Mouse (Mus musculus): ENCODE results near the gene Ints7.
A peak's percentile ranks its signal among the peaks of the same experiment; 100 is the strongest.

The Ints7 gene

DNA sequence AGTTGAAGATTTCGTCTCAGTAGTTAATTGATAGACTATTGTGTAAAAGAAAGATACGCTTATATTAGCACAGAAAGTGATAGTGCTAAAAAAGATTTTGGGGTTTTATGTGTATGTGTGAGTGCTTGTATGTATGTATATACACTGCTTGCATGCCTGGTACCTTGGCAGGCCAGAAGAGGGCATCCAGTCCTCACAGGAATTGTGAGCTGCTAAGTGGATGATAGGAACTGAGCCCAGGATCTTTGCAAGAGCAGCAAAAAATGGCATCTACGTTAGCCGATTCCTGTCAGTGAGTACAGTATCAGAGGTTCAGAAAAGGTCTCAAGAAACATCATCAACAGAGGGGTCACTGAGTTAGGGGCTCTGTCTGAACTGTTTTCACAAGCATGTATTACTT is 9.0 kb downstream of the Ints7 start:
- DNase-seq (ENCODE audit: low spot score in 2 of 2) = no peak

DNA sequence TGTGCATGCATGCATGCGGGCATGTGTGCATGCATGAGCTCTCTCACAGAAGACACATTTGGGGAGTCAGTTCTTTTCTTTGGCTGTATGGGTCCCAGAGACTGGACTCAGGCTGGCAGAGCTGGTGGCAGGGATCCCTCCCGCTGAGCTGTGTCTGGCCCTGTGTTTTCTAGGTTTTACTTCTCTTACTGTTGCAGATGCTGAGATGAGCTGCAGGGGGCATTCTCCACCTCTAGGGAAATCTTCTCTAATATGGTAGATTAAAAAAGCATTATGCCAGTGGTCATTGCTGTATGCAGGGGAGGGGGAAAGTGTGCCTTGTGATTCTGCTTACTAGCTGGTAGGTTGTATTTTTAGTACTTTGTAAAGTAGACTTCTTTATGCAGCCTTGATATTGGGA is 10.3 kb downstream of the Ints7 start:
- no peak for DNase-seq (ENCODE audit: low spot score in 2 of 2)

DNA sequence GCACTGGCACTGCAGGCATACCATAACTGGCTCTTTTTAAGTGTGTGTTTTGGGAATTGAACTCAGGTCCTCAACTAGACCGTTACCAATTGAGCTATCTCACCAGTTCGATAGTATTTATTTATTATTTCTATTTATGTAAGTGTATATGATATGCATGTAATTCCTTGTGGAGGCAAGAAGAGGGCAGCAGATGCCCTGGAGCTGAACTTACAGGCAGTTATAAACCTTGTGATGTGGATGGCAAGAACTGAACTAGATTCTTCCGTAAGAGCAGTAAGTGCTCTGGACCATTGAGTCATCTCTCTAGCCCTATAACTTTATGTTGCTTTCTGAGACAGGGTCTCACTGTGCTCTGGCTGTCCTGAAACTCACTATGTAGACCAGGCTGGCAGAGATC is 11.6 kb downstream of the Ints7 start:
- DNase-seq (ENCODE audit: low spot score in 2 of 2) = no peak

DNA sequence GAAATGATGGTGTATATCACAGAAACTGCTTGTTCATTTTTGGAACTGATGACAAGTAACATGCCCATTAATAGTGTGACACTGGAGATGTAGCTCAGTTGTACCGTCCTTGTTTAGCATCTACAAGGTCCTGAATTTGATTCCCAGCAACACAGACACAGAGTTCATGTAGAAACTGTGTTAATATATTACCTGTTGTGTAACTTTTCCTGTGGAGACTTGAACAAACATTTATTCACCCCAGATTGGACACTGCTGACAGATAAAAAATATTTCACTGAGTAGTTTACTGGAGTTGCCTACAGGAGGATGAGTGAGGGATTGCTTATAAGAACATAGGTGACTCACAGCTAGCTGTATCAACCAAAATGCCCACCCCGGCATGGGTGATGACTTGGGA is 13.3 kb downstream of the Ints7 start:
- no peak for DNase-seq (ENCODE audit: low spot score in 2 of 2)

DNA sequence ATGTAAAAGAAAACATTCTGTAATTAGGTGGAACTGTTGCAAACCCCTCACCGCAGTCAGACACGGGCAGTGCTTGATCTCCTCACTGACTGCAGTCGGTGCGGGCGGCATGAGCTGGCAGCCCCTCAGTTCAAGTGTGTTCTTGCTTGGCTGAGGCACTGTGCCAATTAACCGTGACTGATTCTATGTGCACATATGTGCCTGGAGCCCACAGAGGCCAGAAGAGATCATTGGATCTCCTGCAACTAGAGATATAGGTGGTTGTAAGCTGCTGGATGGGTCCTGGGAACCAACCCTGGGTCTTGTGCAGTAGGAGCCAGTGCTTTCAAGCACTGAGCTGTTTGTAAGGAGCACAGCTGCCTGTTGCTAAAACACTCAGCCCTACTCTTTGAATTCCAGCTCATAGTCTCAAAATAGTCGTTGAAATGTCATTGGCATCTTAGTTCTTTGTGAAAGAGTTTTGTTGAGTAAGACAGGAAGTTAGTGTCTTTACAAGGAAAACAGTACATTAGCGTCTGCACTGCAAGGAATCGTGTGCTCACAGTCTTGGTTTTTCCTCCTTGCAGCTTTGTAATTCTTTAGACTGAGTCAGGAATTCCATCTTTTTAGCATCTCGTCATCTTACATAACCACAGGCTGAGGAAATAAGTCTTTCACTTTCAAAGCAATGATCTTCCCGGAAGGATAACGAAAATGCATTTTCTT is 16.7 kb downstream of the Ints7 start:
- no peak for DNase-seq (ENCODE audit: low spot score in 2 of 2)

DNA sequence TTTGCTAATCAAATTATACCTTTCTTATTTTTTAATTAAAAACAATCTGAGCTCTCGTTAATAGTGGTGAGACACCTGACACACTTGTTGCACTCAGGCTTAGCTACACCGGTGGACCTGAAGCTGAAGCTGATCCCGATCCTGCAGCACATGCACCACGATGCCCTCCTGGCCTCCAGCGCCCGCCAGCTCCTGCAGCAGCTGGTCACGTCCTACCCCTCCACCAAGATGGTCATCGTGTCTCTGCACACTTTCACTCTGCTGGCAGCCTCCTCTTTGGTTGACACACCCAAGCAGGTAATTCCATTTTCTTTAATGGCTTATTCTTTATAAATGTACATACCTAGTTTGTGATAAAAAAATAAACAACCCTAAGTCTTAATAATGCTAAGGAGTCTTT is 20.6 kb downstream of the Ints7 start:
- no peak for DNase-seq (ENCODE audit: low spot score in 2 of 2)

DNA sequence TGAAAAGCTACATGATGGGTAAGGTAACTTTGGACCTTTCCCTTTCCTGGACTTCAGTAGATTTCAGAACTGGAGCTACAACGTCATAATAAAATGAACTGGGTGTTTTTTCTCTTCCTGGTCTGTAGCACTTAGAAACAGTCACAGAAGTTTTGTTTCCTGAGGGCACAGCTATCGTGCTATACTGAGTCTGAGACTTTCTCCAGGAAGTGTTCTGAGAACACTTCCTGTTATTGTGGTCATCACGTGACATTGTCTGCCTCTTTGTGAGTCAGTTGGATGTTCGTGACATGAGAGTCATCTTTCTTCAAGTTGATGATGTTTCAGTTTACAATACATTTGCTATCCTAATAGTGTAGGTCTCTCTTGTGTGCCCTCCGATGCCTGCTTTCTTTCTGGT is 23.8 kb downstream of the Ints7 start:
- DNase-seq (ENCODE audit: low spot score in 2 of 2) = peak; percentile 46 to 54

DNA sequence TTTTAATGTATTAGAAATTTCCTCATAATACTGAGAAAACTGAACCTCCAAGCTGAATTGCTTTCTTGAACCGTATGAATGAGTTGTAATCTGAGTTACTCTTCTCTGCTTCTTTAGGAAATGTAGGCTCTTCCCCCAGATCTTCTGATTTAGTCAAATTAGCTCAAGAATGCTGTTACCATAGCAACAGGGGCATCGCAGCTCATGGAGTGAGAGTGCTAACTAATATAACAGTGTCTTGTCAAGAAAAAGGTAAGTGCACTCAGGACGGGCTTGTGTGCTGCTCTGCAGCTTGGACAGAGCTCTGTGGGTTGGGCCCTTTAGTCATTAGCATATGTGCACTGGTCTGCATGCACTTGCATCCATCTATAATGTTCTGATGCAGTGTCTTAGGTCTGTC is 29.3 kb downstream of the Ints7 start:
- DNase-seq (ENCODE audit: low spot score in 2 of 2) = no peak

DNA sequence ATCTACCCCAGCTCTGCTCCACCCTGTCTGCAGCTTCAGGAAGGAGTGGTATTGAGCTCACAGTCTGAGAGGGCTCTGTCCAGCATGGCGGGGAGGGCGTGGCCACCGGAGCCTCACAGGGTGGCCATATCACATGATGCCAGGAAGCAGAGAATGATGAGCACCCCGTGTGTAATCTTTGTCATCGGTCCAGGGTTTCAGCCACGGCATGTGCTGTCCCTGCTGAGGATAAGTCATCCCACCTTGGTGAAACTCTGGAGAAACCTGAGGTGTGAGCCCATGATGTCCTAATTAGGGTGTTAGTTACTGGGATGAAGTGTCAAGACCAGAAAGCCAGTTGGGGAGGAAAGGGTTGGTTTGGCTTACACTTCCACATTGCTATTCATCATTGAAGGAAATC is 33.6 kb downstream of the Ints7 start:
- DNase-seq (ENCODE audit: low spot score in 2 of 2) = no peak

DNA sequence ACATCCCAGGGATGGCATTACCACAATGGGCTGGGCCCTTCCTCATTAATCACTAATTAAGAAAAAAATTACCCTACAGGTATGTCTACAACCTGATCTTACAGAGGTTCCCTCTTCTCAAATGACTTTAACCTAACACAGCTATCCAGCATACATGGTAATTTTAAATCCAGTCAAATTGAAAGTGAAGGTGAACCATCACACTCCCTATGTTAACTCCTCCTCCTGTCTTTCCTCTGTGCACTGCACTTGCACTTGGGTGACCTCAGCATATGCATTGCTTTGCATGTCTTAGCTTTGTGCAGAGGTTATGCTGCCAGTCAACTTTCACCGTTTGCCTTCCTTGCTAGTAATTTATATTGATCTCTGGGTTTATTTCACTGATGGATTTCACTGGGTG is 34.1 kb downstream of the Ints7 start:
- DNase-seq (ENCODE audit: low spot score in 2 of 2) = no peak

DNA sequence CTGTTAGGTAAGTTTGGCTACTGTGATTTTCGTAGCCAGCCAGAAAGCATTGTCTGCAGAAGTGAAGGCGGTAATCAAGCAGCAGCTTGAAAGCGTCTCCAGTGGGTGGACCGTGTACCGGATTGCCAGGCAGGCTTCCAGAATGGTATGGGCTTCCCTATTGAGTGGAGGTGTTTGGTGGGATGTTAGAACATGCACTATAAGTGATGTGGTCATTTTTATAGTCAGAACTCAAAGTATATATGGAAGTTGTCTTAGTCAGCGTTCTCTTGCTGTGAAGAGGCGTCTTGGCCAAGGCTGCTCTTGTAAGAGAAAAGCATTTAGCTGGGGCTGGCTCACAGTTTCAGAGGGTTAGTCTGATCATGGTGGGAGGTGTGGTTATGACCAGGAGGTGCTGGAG is 34.9 kb downstream of the Ints7 start:
- DNase-seq (ENCODE audit: low spot score in 2 of 2) = no peak

DNA sequence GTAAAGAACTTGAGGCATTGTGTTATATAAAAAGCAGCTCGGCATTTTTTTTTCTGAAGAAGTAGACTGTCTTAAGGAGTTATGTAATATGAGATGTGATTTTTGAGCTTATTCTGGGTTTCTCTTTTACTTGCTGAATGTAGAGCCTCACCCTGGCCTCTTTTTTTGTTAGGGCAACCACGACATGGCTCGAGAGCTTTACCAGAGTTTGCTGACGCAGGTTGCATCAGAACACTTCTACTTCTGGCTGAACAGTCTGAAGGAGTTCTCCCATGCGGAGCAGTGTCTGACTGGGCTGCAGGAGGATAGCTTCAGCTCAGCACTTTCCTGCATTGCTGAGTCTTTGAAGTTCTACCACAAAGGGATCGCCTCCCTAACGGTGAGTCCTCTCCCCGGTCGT is 36.2 kb downstream of the Ints7 start:
- no peak for DNase-seq (ENCODE audit: low spot score in 2 of 2)

DNA sequence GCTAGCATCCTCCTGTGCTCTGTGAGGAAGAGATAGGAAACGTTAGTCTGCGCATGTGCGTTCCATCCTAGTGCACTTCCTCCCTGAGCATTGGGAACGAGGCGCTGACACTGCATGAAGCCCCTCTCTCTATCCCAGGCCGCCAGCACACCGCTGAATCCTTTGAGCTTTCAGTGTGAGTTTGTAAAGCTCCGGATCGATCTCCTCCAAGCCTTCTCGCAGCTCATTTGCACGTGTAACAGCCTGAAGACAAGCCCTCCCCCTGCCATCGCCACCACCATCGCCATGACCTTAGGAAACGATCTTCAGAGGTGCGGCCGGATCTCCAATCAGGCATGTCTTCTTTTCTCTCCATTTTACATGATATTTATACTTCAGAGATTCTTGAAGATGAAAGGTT is 37.4 kb downstream of the Ints7 start:
- DNase-seq (ENCODE audit: low spot score in 2 of 2) = no peak

DNA sequence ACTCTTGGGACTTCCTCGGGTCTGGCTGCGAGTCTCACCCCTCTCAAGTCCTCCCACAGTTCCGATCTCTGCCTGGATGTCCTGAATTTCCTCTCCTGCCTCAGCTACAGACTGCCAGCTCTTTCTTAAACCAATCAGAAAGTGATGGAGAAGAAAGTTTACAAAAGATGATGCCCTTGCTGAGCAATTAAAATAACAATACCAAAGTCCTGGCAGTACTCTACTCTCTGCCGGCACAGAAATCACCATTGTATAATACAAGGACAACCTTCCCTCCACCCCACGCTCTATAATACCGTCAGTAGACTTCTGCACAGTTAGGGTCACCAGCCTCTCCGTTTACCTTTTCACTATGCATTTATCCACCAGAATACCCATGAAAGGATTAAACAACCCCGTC is 40.8 kb downstream of the Ints7 start:
- no peak for DNase-seq (ENCODE audit: low spot score in 2 of 2)

DNA sequence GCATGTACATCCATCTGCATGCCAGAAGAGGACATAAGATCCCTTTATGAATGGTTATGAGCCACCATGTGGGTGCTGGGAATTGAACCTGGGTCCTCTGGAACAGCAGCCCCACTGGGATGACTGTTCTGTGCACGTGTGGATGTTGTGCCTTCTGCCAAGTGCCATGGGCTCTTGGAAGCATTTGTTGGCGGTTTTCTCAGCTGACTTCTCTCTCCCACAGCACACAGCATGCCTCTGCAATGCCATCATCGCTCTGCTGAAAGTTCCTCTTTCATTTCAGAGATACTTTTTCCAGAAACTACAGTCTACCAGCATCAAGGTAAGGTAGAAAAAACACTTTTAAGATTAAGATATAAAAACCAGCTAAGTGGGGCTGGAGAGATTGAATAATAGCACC is 42.2 kb downstream of the Ints7 start:
- DNase-seq (ENCODE audit: low spot score in 2 of 2) = no peak

DNA sequence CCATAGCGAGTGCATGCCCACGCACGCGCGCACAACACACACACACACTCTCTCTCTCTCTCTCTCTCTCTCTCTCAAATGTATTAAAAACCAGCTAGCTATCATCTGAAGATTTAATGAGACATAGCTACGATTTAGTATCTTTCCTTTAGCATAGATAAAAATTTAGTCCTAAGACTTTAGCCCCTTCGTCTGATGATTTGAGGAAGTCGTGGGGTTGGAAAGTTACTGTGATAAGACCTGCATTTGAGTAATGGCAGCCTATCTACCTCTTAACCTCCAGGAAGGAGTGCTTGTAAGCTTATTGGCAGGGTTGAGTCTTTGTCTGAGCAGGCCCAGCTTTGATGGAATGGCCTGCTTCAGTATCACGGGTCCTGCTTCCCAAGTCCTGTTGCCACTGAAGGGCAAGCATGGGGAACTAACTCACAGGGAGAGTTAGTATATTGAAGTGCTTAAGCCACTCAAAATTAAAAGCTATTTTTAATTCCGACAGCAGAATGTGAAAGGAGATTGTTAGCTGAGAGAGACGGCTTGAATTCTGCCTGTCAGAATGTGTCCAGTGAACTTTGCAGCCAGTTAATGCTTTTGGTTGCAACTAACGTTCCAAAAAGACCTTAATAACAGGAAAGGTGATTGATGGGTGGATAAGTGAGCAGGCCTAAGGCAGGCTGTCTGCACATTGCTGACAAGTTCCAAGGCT is 42.8 kb downstream of the Ints7 start:
- no peak for DNase-seq (ENCODE audit: low spot score in 2 of 2)

DNA sequence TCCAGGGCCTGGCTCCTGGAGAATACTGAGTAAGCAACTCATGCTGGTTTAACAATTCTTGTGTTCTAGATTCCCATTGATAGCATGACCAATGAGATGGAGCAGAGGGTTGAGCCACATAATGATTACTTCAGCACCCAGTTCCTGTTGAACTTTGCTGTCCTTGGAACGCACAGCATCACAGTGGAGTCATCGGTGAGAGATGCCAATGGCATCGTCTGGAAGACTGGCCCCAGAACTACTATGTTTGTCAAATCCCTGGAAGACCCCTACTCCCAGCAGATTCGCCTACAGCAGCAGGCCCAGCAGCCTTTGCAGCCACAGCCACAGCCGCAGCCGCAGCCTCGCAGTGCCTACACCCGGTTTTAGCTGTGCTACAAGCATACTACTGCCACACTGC is 45.7 kb downstream of the Ints7 start:
- no peak for DNase-seq (ENCODE audit: low spot score in 2 of 2)

DNA sequence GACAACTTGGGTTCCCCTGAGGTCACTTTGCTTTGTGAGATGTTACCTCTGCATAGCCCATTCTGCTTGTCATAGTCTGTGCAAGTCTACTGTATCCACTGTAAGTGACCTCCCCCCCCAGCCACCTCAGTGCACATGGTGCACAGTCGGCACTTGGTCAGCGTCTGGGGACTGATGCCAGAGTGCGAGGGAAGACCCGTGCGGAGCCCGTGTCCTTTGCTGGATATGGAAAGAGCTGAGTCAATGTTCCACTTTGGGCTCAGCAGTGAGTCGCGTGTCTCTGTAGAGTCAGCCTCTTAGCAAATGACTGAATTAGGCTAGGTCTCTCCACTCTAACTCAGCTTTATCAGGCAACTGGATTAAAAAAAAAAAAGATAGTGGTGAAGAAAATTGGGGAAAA is 47.4 kb downstream of the Ints7 start:
- no peak for DNase-seq (ENCODE audit: low spot score in 2 of 2)

DNA sequence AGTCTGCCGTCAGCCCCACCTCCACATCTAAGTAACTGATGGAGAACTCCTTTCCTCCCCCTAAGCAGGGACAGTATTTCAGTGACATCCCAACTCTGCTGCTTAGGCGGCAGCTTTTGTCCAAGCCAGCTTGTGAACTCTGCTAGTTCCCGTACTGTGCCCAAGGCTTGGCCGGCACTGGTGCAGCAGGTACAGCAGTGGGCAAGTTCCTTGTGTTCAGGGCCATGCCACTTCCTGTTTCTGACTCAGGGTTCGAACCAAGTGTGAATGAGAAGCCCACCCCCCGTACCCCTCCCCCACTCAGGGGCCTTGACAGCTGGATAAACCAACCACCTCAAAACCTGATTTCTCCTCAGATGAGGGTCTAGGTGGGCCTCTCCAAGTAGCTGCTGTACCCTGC is 49.1 kb downstream of the Ints7 start:
- DNase-seq (ENCODE audit: low spot score in 2 of 2) = no peak

DNA sequence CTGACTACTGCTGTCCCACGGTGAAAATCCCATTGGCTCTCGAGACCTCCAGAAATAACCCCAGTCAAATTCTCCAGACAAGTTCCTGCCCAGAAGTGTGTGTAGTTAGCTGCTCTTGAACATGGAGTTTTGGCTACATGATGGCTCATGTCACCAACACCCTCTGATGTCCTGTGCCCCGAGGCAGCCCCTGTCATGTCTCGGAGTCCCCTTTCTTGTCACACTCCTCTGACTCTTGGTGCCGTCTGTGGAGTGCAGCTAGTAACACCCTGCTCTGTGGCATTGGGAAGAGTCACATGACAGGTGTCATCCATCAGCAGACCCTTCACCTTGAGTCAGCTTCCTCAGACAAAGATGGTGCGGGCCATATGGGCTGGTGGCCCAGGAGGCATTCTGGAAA is 49.6 kb downstream of the Ints7 start:
- no peak for DNase-seq (ENCODE audit: low spot score in 2 of 2)

DNA sequence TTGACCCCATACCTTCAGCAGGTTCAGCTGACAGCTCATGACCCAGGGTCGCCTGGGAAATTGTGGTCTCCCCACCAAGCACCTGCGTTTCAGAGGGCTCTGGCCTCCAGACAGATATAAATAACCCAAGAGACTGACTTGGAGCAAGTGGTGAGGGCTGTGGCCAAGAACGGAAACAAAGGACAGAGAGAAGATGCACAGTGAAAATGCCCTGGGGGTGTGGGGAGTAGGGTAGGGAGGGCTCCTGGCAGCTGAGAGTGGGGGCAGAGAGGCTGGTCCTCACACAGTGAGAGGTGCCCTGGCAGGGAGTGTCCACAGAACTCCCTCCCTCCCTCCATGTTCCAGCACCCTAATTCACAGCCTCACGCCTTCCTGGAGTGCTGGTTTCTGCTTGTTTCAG is 50.2 kb downstream of the Ints7 start:
- DNase-seq (ENCODE audit: low spot score in 2 of 2) = no peak

DNA sequence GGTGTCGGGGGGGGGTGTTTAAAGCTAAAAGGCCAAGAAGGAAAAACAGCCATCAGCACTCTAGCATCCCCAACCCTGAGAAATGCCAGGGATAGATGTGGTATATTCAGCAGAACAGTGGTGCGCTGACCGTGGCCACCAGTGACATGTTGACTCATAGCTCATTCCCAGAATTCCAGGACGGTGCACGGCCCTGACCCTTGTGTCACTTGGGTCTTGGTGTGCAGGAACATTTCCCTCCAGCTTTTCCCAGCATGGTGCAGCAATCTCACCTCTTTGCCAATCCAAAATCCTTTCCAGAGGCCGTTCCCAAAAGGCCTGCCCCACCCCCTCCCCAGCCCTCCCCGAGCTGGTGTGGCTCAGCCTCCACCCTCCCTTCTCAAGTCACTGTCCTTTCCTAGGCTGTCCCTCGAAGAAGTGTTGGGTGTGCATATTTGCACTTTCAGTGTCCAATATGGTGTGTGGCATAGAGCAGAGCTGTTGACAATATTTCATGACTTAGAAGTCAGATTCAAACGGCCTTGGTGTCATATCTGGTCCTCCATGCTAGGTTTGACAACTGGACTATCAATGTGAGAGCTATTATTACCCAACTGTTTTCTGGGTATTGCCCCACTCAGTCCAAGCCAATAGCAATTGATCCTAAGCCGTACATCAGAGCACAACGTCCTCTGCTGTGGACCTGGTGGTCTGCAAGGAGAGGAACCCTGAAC is 53.2 kb downstream of the Ints7 start:
- no peak for DNase-seq (ENCODE audit: low spot score in 2 of 2)

DNA sequence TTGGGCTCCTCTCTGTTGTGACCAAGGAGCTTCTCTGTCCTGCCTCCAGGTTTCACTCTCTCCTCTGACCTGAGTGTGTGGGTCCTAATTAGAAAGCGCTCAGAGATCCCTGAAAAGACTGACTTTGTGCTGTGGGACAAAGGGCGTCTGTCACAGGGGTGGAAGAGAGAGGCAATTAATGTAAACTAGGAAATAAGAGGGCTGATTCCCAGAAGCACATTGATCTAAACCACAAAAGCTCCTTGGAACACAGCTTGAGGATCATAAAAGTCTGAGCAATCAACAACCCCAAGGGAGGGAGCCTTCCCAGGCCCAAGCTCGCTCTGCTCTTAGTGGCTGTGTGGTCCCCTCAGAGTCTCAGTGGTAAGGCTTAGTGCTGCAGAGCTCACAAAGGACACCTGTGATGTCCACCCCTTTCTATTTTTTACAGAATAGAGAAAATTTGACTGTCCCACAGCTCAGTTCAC is 53.8 kb downstream of the Ints7 start:
- DNase-seq (ENCODE audit: low spot score in 2 of 2) = no peak
